Mouse (Mus musculus): ENCODE measurements around the gene Syt12.
A peak's percentile ranks its signal among the peaks of the same experiment; 100 is the strongest.

Syt12 gene

GRCm38 (mm10) chr19:4447445-4447844 lies 29.8 kb downstream of the Syt12 start:
- no peak for DNase-seq (ENCODE audit: low read depth, low spot score)

DNA sequence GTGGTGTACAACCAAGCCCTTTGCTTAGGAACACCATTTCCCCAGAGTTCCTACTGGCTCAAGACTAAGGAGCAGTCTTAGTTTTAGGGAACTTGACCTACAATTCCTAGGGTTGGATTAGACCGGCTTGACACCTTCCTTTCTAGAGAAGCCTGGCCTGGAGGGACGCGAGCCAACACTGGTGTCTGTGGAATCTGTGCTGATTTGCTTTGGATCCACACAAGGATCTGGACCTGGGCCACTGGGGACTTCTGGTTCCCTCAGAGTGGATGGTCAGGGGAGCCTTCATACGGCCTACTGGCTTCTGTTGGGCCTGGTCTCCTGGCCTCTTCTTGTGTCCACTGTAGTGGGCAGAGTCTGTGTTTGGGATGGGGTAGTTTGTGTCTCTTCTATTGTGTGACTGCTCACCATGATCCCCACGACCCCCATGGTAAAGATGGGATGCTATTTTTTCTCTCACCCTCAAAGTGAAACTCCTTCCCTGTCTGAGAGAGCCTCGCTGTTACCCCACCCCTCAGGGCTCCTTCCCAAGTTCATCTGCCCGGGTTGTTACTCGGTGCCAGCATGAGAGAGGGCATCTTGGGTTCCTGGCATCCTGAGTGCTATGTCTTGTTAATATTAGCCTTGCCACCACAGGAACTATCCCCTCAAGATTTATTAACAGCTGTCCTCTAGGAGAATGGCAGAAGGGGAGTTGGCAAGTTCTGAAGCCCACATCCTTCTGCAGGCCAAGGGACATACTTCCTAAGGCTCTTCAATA lies 30.4 kb downstream of the Syt12 start:
- no peak for DNase-seq (ENCODE audit: low read depth, low spot score)

DNA sequence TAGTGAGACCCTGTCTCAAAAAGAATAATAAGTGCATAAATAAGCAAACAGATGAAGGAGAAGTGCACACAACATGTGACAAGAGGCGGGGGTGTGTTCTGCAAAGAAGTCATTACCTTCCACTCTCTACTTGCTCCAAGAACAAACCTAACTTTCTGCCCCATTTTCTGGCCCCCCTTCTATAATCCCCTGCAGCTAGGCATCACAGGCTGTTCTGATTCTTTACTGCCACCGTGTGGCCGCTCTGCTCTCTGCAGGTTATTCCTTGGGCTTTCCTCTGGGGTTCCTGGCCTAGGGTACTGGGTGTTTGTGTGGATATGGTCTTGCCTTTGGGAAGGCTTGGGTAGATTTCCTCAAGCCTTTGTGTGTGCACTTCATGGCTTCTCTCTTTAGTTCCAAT lies 34.8 kb downstream of the Syt12 start:
- DNase-seq (ENCODE audit: low read depth, low spot score) = peak; percentile 77

DNA sequence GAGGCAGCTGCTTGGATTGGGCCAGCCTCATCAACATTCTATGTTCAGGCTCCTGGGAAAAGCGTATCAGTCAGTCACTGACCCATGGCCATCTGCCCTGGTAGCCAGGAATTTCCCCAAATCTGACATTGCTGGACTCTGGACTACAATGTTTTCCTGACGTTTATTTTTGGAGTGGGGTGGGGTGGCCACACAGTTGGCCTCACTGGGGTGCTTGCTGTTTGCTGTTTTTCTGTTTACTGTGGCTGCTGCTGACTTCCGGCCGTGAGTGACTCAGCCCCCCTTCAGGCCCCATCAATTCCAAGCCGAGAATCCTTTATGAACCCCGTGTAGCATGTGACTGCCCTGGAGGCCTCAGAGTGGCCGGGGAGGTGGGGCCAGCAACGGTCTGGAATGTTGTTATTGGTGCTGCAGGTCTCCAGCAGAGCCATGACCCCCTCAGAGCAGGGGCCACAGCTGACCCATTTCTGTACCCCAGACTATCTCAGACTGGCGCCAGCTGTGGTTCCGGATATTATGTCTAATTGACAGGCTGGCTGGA lies 35.6 kb downstream of the Syt12 start:
- DNase-seq (ENCODE audit: low read depth, low spot score) = peak; percentile 55

- DNase-seq (ENCODE audit: low read depth, low spot score) = peak; percentile 60
Observed at GRCm38 (mm10) chr19:4441090-4441591, 36.1 kb downstream of the Syt12 start.

GRCm38 (mm10) chr19:4440222-4440621 lies 37.0 kb downstream of the Syt12 start:
- DNase-seq (ENCODE audit: low read depth, low spot score) = no peak

- DNase-seq (ENCODE audit: low read depth, low spot score) = peak; percentile 47
Observed at GRCm38 (mm10) chr19:4439161-4439801, 38.0 kb downstream of the Syt12 start, which contains the start of gene Rhod. Gene Rhod, minus strand, starts transcription at chr19:4439432.

- DNase-seq (ENCODE audit: low read depth, low spot score) = no peak
Observed at GRCm38 (mm10) chr19:4438791-4439160, 38.5 kb downstream of the Syt12 start.

DNA sequence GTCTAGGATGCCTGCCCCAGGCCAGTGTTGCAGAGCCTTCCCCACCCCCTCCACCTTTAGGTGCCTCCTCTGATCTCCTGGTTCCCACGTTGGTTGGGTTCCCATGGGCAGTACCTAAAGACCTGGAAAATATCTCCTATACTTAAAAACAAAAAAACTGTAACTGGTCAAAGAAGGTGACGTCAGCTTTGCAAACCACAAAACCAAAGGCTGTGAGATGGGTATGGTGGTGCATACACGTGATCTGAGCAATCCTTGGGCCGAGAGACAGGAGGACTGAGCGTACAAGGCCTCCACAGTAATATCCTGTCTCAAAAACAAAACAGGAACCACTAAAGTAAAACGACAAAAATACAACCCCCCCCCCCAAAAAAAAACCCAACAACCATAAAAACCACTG lies 39.4 kb downstream of the Syt12 start:
- no peak for DNase-seq (ENCODE audit: low read depth, low spot score)

GRCm38 (mm10) chr19:4436254-4436653 lies 41.0 kb downstream of the Syt12 start:
- no peak for DNase-seq (ENCODE audit: low read depth, low spot score)

- DNase-seq (ENCODE audit: low read depth, low spot score) = no peak
Observed at GRCm38 (mm10) chr19:4434999-4435398, 42.2 kb downstream of the Syt12 start.

DNA sequence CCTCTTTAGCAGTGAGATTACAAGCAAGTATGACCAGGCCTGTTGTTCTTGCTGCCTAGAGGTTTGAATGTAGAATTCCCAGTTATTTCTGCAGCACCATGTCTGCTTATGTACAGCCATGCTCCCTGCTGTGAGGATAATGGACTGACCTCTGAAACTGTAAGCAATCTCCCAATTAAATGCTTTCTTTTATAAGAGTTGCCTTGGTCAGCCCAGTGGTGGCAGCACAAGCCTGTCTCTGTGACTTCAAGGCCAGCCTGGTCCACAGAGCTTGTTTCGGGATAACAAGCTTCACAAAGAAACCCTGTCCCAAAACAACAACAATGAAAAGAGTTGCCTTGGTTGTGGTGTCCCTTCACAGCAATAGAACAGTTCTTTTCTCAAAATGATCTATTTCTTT lies 43.5 kb downstream of the Syt12 start:
- no peak for DNase-seq (ENCODE audit: low read depth, low spot score)

- no peak for DNase-seq (ENCODE audit: low read depth, low spot score)
Observed at GRCm38 (mm10) chr19:4430091-4430620, 47.1 kb downstream of the Syt12 start.

DNA sequence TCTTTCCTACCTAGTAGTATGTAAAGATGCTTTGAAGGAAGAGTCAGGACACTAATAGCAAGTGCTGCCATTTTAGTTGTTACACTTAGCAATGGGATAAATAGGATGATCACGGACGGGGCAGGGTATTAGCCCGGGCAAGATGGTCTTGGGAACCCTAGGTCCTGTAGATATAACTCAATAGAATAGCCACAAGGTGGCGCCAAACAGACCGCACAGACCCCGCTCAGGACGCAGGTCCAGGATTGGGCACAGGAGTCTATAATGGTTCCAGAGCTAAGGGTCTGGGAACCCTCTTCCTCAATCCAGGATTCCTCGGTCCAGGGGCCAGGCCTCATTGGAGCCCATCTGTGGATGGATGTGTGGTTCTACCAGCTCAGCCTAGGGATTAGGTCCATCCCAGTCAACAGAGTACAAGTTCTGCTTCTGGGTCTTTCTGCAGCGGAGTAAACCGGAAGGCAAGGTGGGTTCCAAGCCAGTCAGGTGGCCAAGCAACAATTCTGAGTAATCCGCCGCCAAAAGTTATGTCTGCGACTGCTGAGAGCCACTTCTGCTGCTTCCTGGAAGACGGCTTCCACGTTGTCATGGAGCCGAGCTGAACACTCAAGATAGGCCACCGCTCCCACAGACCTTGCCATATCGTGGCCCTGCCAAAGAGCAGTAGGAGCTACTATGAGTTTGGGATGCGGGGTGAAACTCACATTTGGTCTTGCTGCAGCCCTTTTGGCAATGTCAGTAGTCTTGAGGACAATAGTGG lies 51.5 kb downstream of the Syt12 start:
- DNase-seq (ENCODE audit: low read depth, low spot score) = peak; percentile 60

DNA sequence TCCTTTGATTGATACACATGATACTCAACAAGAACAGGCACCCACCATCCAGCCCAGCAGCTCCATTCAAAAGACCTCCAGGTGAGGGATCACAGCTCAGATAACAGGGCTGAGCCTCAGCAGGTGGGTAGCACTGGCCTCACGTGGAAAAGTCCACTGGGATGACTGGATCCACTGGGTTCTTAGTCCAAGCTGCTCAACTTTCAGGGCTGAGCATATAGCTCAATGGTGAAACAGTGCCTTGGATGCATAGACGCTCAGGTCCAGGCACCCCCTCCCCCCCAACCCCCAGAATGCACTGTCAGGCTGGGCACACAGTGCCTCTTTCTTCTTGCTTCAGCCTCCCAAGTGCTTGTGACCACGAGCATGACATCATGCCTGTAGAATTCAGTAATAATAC lies 54.2 kb downstream of the Syt12 start:
- no peak for DNase-seq (ENCODE audit: low read depth, low spot score)

DNA sequence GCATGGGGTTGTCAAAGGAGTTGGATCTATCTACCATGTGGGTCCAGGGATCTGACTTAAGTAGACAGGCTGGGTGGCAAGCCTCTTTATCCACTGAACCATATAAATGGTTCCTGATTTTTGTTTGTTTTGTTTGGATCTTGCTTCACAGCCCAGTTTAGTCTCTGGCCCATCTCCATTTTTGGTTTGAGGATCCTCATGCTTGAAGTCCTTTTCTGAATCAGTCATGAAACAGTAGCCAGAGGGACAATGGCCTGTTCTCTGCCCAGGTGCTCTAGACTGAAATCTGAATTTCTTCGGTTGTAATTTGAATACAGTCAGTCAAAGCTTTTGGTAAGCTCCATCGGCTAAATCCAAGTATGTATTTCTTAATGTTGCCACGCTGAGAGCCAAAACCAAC lies 54.7 kb downstream of the Syt12 start:
- no peak for DNase-seq (ENCODE audit: low read depth, low spot score)

DNA sequence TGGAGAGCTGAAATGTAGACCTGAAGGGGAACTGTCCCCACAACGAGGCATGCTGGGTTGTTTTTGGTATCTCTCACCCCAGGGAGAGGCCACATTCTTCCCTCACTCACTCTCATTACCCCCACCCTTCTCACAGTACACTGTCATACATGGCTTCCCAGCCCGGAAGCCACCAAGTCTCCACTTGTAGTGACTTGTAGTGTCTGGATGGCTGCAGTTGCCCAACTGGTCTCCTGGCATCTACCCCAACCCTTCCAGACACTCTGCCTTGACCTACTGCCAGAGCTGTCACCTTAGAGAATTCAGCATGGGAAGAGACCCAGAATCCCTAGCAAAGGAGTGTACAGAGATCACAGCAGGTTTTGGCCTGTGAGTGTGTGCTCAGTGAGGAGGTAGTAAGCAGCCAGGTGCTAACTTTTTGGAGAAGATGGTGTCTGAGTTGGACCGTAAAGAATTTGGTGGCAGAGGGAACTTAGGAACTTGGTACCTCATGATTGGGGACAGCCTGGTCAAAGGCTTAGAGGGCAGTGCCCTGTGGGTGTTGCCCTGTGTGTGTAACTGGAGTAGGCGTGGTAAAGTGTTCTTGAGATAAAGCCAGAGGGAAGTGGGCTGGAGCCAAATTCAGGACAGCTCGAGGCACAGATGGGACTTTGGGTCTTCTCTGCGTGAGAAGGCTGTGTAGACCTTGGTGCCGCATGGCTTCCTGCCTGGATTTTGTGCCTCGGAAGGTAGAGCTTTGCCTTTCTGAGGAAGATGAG lies 56.9 kb downstream of the Syt12 start:
- no peak for DNase-seq (ENCODE audit: low read depth, low spot score)

GRCm38 (mm10) chr19:4419711-4420110 lies 57.5 kb downstream of the Syt12 start:
- no peak for DNase-seq (ENCODE audit: low read depth, low spot score)

GRCm38 (mm10) chr19:4417713-4418112 lies 59.5 kb downstream of the Syt12 start:
- no peak for DNase-seq (ENCODE audit: low read depth, low spot score)

DNA sequence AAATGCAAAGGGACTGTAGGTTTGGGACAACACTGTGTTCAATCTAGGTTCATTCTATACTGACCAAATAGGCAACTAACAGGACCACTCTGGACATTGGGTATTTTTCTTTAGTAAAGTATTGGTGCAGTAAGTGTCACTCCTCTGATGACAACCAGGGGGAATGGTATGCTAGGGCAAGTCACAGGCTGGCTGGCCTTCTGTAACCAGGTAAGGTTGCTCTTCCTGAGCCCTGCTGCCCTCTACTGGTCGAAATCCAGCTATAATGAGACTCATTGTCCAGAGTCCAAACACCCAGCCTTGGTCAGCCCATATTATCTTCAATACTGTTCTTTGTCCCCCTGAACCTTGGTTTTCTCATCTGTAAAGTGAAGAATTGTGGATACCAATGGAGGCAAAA lies 60.1 kb downstream of the Syt12 start:
- DNase-seq (ENCODE audit: low read depth, low spot score) = peak; percentile 57

GRCm38 (mm10) chr19:4414631-4415030 lies 62.6 kb downstream of the Syt12 start:
- DNase-seq (ENCODE audit: low read depth, low spot score) = no peak

Data from mesoderm, embryonic 11.5 days (tissue).